Mouse (Mus musculus) thymus, adult 2 months (tissue): ENCODE results near the gene Timeless. TPM values are rescaled to one million over a fixed set of nuclear protein-coding genes. Genes with fewer than 3 reads are reported as not detected.
"Not testable (repeated sequence)": the region's sequence is repeated elsewhere in the genome, so short reads cannot be mapped to it uniquely, and the experiment has no call there.

Experiments used
- DNase-seq: peaks from one replicate; pipeline ENCODE4 v3.0.0; 2021
- H3K27ac ChIP-seq: fragments of 200-500 bp; 2 replicates; pipeline ENCODE4 v1.5.1; 2012; ENCODE audit warnings: low read length, control low read depth; ENCODE audit not compliant: control insufficient read depth, insufficient read depth
- H3K27me3 ChIP-seq: fragments of 200-500 bp; 2 replicates; pipeline ENCODE4 v1.6.1; 2012; ENCODE audit warnings: mild to moderate bottlenecking, low read length, moderate library complexity, mixed read lengths; ENCODE audit not compliant: control insufficient read depth, insufficient read depth
- H3K36me3 ChIP-seq: fragments of 200-500 bp; 2 replicates; pipeline ENCODE4 v1.6.1; 2012; ENCODE audit warnings: mild to moderate bottlenecking, low read length, moderate library complexity; ENCODE audit not compliant: control insufficient read depth, insufficient read depth
- H3K4me1 ChIP-seq: fragments of 200-500 bp; replicated peaks from 2 replicates; pipeline ENCODE4 v1.6.1; 2012; ENCODE audit warnings: low read length; ENCODE audit not compliant: control insufficient read depth, insufficient read depth
- H3K4me3 ChIP-seq: fragments of 200-500 bp; 2 replicates; pipeline ENCODE4 v1.5.1; 2012; ENCODE audit warnings: mild to moderate bottlenecking, low read length, control low read depth, moderate library complexity; ENCODE audit not compliant: control insufficient read depth, insufficient read depth
- CTCF ChIP-seq: fragments of 200-500 bp; IDR thresholded peaks from 2 replicates; pipeline ENCODE4 v1.5.1; 2012; ENCODE audit warnings: mild to moderate bottlenecking, control low read depth, low read length, moderate library complexity, borderline replicate concordance; ENCODE audit not compliant: control insufficient read depth, poor library complexity, insufficient read depth; ENCODE audit errors: extremely low read depth
- POLR2A ChIP-seq: fragments of 200-500 bp; IDR thresholded peaks from 2 replicates; pipeline ENCODE4 v1.6.1; 2012; ENCODE audit warnings: mild to moderate bottlenecking, low read length, control low read depth, moderate library complexity; ENCODE audit not compliant: control insufficient read depth, poor library complexity, insufficient read depth; ENCODE audit errors: extremely low read depth
- WGBS: fragments of 180-500 bp; shearing (Covaris S2); methylation state at CpG from one replicate; pipeline ENCODE4 v1.1.7; 2018; 5-methylcytosine and 5-hydroxymethylcytosine counted together
- polyA plus RNA-seq: library from polyadenylated mRNA; depleted of rRNA; stranded (reverse); fragments of >200 nt; gene quantifications from 2 replicates; pipeline ENCODE4 v1.2.3, GENCODE M21; 2012

Gene Timeless
- polyA plus RNA-seq, 1 experiment: 21.3 TPM

DNA sequence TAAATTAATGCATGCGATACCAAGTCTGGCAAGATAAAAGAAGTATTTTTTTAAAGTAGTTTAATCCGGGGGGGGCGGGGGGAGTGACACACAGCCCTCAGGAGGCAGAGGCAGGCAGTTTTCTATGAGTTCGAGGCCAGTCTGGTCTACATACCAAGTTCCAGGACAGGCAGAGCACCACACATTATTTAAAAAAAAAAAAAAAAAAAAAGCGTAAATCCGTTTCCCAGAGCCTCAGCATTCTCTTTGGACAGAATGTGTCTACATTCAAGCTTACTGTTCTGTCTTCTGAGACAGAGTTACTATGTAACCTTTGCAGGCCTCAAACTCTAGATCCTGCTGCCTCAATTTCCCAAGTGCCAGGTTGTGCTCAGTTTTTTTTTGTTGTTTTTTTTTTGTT lies 19.7 kb upstream of the Timeless start:
- DNase-seq: no peak
- Histone ChIP-seq H3K4me1 (peaks cover 11% of the 10 kb centered on the region), H3K4me3 (no peak overlapping the region), H3K36me3 (no peaks in the 10 kb centered on the region), H3K27ac (no peak overlapping the region), H3K27me3 (no peaks in the 10 kb centered on the region)
- TF ChIP-seq CTCF (no peak), POLR2A (no peak)
- 46% methylated on average over 6 of the region's 6 CpGs for WGBS

- TF ChIP-seq CTCF (no peak), POLR2A (no peak)
- Histone ChIP-seq H3K4me1 (peaks cover 11% of the 10 kb centered on the region), H3K36me3 (no peaks in the 10 kb centered on the region), H3K27me3 (no peaks in the 10 kb centered on the region), H3K27ac (no peak overlapping the region), H3K4me3 (peak overlapping the region; percentile 27)
- peak; percentile 70 for DNase-seq
- WGBS: under 1% methylated on average over 18 of the region's 18 CpGs
Observed at GRCm38 (mm10) chr10:128212871-128213323, 19.0 kb upstream of the Timeless start.

- H3K27me3 ChIP-seq, H3K36me3 ChIP-seq, H3K4me3 ChIP-seq, H3K27ac ChIP-seq, DNase-seq: not testable (repeated sequence)
- H3K4me1 ChIP-seq: peaks cover 11% of the 10 kb centered on the region
- WGBS: 90% methylated on average over 4 of the region's 4 CpGs
Observed at GRCm38 (mm10) chr10:128214112-128214511, 17.8 kb upstream of the Timeless start.

- DNase-seq: no peak
- Histone ChIP-seq H3K4me3 (no peak overlapping the region), H3K27ac (no peak overlapping the region), H3K27me3 (no peaks in the 10 kb centered on the region), H3K4me1 (peaks cover 11% of the 10 kb centered on the region), H3K36me3 (no peaks in the 10 kb centered on the region)
- whole genome bisulfite sequencing: 83% methylated on average over 5 of the region's 5 CpGs
- no peak for TF ChIP-seq POLR2A
- TF ChIP-seq CTCF: no peak
Observed at GRCm38 (mm10) chr10:128214981-128215380, 16.9 kb upstream of the Timeless start.

DNA sequence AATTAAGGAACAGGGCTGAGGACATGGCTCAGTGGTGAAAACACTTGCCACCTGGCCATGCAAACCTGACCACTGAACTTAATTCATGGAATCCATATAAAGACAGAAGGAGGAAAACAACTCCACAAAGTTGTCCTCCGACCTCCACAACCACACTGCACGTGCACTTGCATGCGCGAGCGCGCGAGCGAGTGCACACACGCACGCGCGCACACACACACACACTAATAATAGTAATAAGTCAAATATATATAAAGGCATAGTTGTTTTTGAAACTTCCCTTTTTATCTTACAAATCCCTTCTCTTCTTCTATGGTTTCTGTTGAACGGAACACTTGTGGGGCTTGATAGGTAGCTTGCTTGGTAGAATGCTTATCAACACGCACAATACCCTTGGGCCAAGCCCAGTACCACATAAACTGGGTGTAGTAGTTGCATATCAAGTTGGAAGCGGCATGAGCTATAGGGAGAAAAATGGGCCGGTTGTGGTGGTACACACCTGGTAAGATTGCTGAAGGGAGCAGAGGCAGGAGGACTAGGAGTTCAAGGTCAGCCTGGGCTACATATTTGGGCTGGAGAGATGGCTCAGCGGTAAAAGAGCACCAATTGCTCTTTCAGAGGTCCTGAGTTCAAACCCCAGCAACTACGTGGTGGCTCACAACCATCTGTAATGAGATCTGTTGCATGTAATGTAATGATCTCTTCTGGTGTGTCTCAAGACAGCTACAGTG lies 13.3 kb upstream of the Timeless start:
- no peaks in the 10 kb centered on the region for H3K36me3 ChIP-seq
- WGBS: 96% methylated on average over 18 of the region's 18 CpGs
- no peak for TF ChIP-seq CTCF
- H3K27ac ChIP-seq: no peak overlapping the region
- H3K4me3 ChIP-seq: no peak overlapping the region
- DNase-seq: no peak
- no peaks in the 10 kb centered on the region for H3K27me3 ChIP-seq
- peaks cover 4% of the 10 kb centered on the region for H3K4me1 ChIP-seq

DNA sequence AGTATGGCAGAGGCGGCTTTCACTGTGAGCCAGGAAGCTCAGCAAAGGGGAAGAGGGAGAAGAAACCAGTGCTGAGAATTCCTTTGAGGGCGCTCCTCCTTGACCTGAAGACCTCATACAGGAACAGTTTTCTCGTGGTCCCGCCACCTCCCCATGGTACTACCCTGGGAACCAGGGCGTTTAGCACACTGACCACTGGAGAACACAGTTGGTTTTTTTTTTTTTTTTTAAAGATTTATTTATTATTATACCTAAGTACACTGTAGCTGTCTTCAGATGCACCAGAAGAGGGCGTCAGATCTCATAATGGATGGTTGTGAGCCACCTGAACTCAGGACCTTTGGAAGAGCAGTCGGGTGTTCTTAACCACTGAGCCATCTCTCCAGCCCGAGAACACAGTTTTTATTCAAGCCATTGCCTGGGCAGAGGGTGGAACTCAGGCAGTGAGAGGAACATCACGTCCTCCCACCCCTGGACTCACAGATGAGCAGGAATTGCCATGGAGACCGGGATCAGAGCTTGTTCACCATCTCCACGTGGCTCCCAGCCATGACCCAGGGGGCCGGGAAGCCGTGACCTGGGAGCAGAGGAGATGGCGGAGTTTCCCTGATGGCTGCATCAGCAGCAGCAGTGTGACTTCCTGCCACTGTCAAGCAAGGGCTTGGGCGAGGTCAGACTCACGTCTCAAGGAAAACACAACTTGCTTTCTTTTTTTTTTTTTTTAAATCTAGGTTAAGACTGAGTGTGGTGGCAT lies 10.2 kb upstream of the Timeless start:
- 73% methylated on average over 16 of the region's 16 CpGs for WGBS
- DNase-seq: no peak
- Histone ChIP-seq H3K36me3 (no peaks in the 10 kb centered on the region), H3K4me1 (peaks cover 4% of the 10 kb centered on the region), H3K27ac (no peak overlapping the region), H3K4me3 (no peak overlapping the region), H3K27me3 (no peaks in the 10 kb centered on the region)
- no peak for TF ChIP-seq POLR2A
- TF ChIP-seq CTCF: no peak
